Comparison of ENCODE assay signal across 8 mouse cellular contexts in genomic region chr12:55466088-55466701, GRCm38 (mm10). TPM values are rescaled to one million over a fixed set of nuclear protein-coding genes. Genes with fewer than 3 reads are reported as not detected.
DNase-seq lines count a peak whose midpoint lies in the region; ATAC-seq and TF ChIP-seq lines count a peak whose summit lies in the region.

No protein-coding gene starts in this region.

- H3K4me2 ChIP-seq in neural tube, embryonic 13.5 days = no peak overlapping the region
- H3K4me2 ChIP-seq in lung, embryonic 14.5 days = no peak overlapping the region

- no peak for DNase-seq in frontal cortex, postnatal 10 days (ENCODE audit: low spot score in 2 of 2)
- no peak for DNase-seq in neural tube, embryonic 10.5 days (ENCODE audit: extremely low spot score, low spot score)
- DNase-seq in cerebellum, postnatal 14 days = peak; percentile 41 to 48
- DNase-seq in lung, embryonic 14.5 days = peak; percentile 23
- peak; percentile 81 to 91 for DNase-seq in thymus, postnatal 36 days
- DNase-seq in layer of hippocampus, adult 8-10 months (ENCODE audit: low spot score in 2 of 2) = no peak

- 58% methylated on average over 7 of the region's 7 CpGs for WGBS in neural tube, embryonic 13.5 days
- WGBS in lung, embryonic 14.5 days = 66% methylated on average over 7 of the region's 7 CpGs

- H3K9ac ChIP-seq in neural tube, embryonic 13.5 days = no peak overlapping the region
- no peak overlapping the region for H3K9ac ChIP-seq in lung, embryonic 14.5 days

- 0 out of 2 replicates have a peak overlapping the region, but pooled peaks have one; percentile 18 for H3K27ac ChIP-seq in neural tube, embryonic 13.5 days (replicated peaks)
- H3K27ac ChIP-seq in lung, embryonic 14.5 days (ENCODE audit: low read depth) = peak overlapping the region; percentile 6; the same call in 1 of the 2 replicates

- H3K9me3 ChIP-seq in neural tube, embryonic 13.5 days = no peaks in the 10 kb centered on the region
- no peaks in the 10 kb centered on the region for H3K9me3 ChIP-seq in lung, embryonic 14.5 days (ENCODE audit: low read depth, low read length)

- no peaks in the 10 kb centered on the region for H3K27me3 ChIP-seq in neural tube, embryonic 13.5 days
- H3K27me3 ChIP-seq in lung, embryonic 14.5 days (ENCODE audit: insufficient read depth, low read length) = no peaks in the 10 kb centered on the region

- H3K4me3 ChIP-seq in neural tube, embryonic 13.5 days = no peak overlapping the region
- no peak overlapping the region for H3K4me3 ChIP-seq in lung, embryonic 14.5 days (ENCODE audit: low read depth, low read length)

- no peak for TF ChIP-seq CTCF in lung, embryonic 14.5 days (IDR thresholded peaks at IDR 0.05; ENCODE audit: low read depth)

- H3K4me1 ChIP-seq in neural tube, embryonic 13.5 days (replicated peaks) = peaks cover 38% of the 10 kb centered on the region
- H3K4me1 ChIP-seq in lung, embryonic 14.5 days (ENCODE audit: insufficient read depth) = peaks cover 44% of the 10 kb centered on the region

- H3K36me3 ChIP-seq in neural tube, embryonic 13.5 days = no peaks in the 10 kb centered on the region
- H3K36me3 ChIP-seq in lung, embryonic 14.5 days (ENCODE audit: insufficient read depth) = no peaks in the 10 kb centered on the region

- peak; percentile 24; the same call in 1 of the 2 replicates for ATAC-seq in frontal cortex, adult (ENCODE audit: low TSS enrichment)
- no peak for ATAC-seq in neural tube, embryonic 13.5 days (ENCODE audit: low read depth)
- ATAC-seq in lung, embryonic 14.5 days (ENCODE audit: insufficient read depth) = no peak

RNA-seq across cellular contexts. Expression of gene Nfkbia, which starts 26.3 kb away (rescaled TPM):
- 51.4 and 53.3 TPM in 2 replicates for polyA plus RNA-seq in neural tube, embryonic 13.5 days (2015; fragmentation: Nextera tagmentation; extraction: Ambion mirVana)
- polyA plus RNA-seq in lung, embryonic 14.5 days (2014; fragmentation: Nextera tagmentation; extraction: Ambion mirVana) = 81.0 and 93.6 TPM in 2 replicates
- 10 to 100 TPM; 23.8 to 46.1 (median 33.3) TPM for total RNA-seq in layer of hippocampus, adult 8-10 months (2022)

Comparison
In these comparisons a context has a peak if more than half of its experiments do, and no peak if none do; other contexts are left out.
1. DNase-seq: peak in cerebellum, postnatal 14 days (2 of 2), lung, embryonic 14.5 days (single experiment) and thymus, postnatal 36 days (2 of 2); none in frontal cortex, postnatal 10 days (0 of 2), neural tube, embryonic 10.5 days (single experiment) and layer of hippocampus, adult 8-10 months (0 of 2).